Mouse (Mus musculus): ENCODE data around the gene Olfr1446.

The Olfr1446 gene

DNA sequence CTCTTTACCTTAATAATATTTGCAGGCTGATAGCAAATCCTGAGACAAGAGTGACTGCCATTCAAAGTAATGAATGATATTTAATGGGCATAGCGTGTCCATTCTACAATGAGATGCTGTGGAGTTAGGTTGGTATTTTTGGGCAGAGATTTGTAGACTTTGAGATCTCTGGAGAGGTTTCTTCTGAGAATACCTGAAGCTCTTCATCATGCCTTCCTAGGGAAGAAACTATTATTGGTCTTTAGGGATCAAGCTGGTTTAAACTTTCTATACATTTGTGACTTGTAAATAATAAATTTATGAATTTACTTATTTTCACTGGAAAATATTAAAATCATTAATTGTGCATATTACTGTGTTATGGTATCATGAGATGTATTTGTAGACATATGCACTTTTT is at the start of gene Olfr1446:
TSS of gene Olfr1446 (minus strand) at position 101 of the 400 bp plus-strand sequence.
- no peak for DNase-seq (ENCODE audit: low spot score in 2 of 2)

DNA sequence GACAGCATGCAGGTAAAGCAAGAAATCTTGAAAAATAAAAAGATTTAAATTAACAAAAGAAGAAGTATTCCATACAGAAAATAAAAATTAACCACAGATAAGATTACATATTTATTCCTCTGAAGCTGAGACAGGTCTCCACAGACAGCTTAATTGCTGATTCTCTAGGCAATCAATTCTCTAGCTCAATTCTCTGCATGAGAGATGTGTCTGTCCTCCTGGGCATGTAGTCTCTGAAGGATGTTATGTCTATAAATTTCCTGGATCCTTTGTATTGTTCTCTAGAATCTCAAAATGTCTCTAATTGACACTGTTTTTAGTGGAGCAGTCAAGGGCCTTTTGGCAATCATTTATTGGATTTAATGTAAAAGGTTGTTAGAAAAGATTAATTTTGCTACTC is 37.2 kb upstream of the Olfr1446 start, which contains the start of gene Olfr1449:
TSS of gene Olfr1449 (plus strand) at position 301 of the 400 bp plus-strand sequence.
- DNase-seq (ENCODE audit: low spot score in 2 of 2), result no peak

DNA sequence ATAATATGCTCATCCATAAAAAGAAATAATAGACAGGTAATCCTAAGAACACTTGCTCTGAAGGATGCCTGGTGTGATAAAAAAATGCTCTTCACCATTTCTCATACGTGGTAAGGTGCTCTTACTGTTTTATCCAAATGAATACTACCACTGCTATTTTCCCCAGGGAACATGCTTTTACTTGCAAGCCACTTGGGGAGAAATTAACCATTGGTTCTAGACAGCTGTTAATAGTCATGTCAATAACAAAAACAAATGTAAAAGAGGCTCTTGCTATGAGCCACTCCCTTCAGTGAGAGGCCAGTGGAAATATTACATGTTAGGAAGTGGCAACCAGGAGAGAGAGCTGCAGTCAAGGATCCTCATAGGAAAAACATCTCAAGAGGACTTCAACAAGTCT is 31.0 kb upstream of the Olfr1446 start, which contains the start of gene Olfr1448:
TSS of gene Olfr1448 (minus strand) at position 101 of the 400 bp plus-strand sequence.
- DNase-seq (ENCODE audit: low spot score in 2 of 2), result no peak

DNA sequence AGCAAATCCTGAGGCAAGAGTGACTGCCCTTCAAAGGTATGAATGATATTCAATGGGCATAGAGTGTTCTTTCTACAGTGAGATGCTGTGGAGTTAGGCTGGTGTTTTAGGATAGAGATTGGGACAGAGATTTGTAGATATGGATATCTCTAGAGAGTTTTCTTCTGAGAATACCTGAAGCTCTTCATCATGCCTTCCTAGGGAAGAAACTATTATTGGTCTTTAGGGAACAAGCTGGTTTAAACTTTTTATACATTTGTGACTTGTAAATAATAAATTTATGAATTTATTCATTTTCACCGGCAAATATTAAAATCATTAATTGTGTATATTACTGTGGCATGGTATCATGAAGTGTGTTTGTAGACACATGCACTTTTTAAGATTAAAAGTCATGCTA is 10.3 kb upstream of the Olfr1446 start, which contains the start of gene Olfr1447:
TSS of gene Olfr1447 (minus strand) at position 101 of the 400 bp plus-strand sequence.
- DNase-seq (ENCODE audit: low spot score in 2 of 2), result no peak

DNA sequence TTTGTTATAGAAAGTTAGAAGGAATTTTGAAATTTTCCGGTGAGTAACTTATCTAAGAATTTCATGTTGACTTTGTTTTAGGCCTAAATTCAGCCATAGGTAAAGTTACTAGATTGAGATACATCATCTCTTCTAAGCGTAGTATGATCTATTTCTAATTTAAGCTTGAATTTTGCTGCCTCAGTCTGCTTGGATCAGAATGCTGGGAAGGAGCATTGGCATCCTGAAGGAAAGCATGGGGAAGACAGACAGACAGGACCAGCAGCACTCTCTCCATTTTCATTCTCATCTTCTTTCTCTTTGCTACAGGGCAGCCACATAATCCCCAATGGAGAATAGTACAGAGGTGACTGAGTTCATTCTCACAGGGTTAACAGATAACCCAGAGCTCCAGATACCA is 9.8 kb downstream of the Olfr1446 start, which contains the start of gene Olfr1445:
TSS of gene Olfr1445 (plus strand) at position 301 of the 400 bp plus-strand sequence.
- DNase-seq (ENCODE audit: low spot score in 2 of 2), result no peak

DNA sequence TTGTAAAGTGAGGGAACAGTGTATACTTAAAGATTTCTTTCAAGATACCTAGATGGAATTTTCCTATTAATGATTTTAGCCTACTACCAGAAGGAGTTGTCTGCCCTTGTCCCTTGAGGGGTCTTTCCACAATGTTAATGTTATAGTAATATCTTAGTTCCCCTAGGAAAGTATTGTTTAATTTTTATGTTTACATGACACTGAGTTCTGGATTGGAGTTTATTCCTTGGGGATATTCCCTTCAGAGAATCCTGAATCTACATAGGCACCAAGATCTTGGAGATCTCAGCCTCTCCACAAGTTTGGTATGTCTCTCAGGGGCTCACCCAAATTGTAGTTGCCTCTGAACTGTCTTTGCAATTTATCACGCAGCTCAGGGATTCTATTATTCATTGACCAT is 36.3 kb downstream of the Olfr1446 start, which contains the start of gene Olfr1444:
TSS of gene Olfr1444 (plus strand) at position 301 of the 400 bp plus-strand sequence.
- no peak for DNase-seq (ENCODE audit: low spot score in 2 of 2)

DNA sequence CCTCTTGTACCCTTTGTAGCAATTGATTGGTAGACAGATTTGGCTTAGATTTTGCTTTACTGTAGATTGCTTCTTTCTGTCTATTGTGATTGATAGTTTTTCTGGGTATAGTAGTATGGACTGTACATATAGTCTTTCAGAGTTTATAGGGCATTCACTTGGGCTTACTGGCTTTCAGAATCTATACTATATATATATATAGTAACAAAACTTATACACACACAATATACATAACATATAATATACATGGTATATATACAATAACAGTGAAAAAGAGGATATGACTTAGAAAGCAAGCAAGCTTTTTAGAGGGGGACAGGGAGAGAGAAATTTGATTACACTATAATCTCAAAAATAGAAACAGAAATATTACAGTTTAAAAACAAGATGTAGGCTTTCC is 46.9 kb downstream of the Olfr1446 start, which contains the start of gene Gm5244:
TSS of gene Gm5244 (plus strand) at position 301 of the 400 bp plus-strand sequence.
- DNase-seq (ENCODE audit: low spot score in 2 of 2), result no peak

DNA sequence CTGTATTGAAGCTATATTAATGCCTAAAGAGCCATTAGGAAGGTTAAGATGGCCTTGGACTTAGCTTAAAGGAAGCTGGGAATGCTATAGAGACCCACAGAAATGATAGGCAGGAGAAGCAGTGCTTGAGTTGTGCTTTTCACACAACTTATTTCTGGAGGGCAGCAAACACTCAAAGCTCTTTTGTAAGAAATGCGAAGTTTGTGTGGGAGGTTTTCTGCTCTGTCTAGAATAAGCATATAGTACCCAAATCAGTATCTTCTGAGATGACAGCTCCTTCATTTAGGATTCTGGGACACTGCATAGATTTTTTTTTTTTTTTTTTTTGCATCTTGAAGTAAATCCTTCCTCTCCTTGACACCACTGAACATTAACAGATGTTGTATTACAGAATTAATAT is 54.8 kb downstream of the Olfr1446 start:
- DNase-seq (ENCODE audit: low spot score in 2 of 2), result no peak
